Mouse (Mus musculus) erythroblast, embryonic 14.5 days (primary cell): Measurements from ENCODE around the gene 1700037H04Rik. TPM values are rescaled to one million over a fixed set of nuclear protein-coding genes. Genes with fewer than 3 reads are reported as not detected.

Experiments used
- H3K27me3 ChIP-seq: 2 replicates; pipeline ENCODE4 v1.6.1; 2012; ENCODE audit warnings: inconsistent platforms; ENCODE audit not compliant: control insufficient read depth
- H3K36me3 ChIP-seq: 2 replicates; pipeline ENCODE4 v1.6.1; 2012; ENCODE audit warnings: mild to moderate bottlenecking, inconsistent platforms; ENCODE audit not compliant: control insufficient read depth
- H3K4me1 ChIP-seq: 2 replicates; pipeline ENCODE4 v1.6.1; 2012; ENCODE audit warnings: inconsistent platforms; ENCODE audit not compliant: control insufficient read depth
- H3K4me3 ChIP-seq: replicated peaks from 2 replicates; pipeline ENCODE3; 2012; ENCODE audit warnings: moderate library complexity, mild to moderate bottlenecking, inconsistent platforms
- H3K9me3 ChIP-seq: 2 replicates; pipeline ENCODE4 v1.6.1; 2012; ENCODE audit warnings: low read length, inconsistent platforms, mixed read lengths; ENCODE audit not compliant: control insufficient read depth
- GATA1 ChIP-seq: IDR thresholded peaks from 2 replicates; pipeline ENCODE4 v1.6.1; 2012; ENCODE audit warnings: low read length, inconsistent platforms, mixed read lengths
- TAL1 ChIP-seq: IDR thresholded peaks from 3 replicates; pipeline ENCODE4 v1.6.1; 2012; ENCODE audit warnings: low read length, inconsistent platforms, mixed read lengths
- polyA plus RNA-seq: library from polyadenylated mRNA; stranded (reverse); fragments of >175 nt; gene quantifications from 2 replicates; pipeline ENCODE4 v1.2.3, GENCODE M21; 2012

The 1700037H04Rik gene
- 219 and 275 TPM in 2 replicates for polyA plus RNA-seq

DNA sequence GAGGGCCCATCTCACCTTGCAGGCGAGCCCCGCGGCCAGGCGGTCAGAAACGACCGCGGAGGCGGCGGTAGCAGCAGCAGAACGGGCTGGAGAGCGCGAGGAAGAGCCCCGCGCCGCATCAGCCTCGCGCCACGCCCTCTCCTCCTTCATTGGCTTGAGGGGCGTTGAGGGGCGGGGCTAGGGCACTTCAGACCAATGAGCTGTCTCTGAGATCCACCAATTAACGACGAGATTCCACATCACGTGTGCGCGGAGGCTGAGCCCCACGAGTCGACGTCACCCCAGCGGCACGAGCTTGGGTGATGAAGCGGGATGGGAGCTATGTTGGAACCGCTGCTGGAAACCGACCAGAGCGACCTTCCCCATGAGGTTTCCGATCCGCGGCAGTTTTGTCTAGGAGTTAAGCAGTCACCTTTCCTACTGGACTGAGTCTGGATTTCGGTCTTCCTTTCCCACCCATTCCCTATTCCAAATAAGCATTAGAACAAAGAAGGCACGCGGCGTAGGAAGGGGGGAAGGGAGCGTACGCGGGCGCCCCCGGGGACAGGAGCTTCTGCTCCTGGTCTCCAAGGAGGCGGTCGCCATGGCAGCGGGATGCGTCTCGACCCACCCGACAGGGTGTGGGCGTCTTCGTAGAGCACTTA, at the start of gene 1700037H04Rik:
TSS of gene 1700037H04Rik (minus strand) at position 144 of the 644 bp plus-strand sequence.
- no peak for TF ChIP-seq TAL1
- TF ChIP-seq GATA1, result no peak

DNA sequence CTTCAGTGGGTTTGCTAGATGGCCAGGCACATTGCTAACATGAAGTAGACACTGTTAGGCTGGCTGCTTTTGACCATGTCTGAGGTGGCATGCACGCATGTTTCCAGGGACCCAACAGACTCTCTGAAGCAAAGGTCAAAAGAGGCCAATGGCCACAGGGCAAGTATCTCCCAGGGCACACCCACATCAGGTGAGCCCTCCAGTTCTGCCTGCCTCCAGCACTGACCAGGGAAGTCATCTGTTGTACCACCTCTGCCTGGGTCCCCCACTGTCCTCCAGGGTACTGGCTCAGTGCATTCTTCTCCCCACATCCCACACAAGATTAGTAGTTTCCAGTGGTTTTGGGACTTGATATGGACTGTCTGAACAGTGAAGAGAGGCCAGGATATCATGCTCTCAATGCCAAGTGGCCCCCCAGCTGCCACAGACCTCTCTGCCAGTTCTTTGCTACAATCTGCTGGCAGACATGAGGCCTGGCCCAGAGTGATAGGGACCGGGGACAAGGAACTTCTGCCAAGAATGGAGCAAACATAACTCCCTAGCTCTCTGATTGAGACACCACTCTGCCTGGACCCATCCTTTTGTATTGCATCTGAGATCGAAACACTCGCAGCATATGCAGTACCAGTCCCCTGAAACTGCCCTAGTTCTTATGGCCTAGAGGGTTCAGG, 49.4 kb upstream of the 1700037H04Rik start:
- H3K4me1 ChIP-seq, result peaks cover 95% of the 10 kb centered on the region
- no peak for TF ChIP-seq GATA1
- TF ChIP-seq TAL1, result peak; percentile 54
- H3K27me3 ChIP-seq, result no peaks in the 10 kb centered on the region
- no peaks in the 10 kb centered on the region for H3K9me3 ChIP-seq
- peaks cover 41% of the 10 kb centered on the region for H3K36me3 ChIP-seq
- peak overlapping the region; percentile 80 for H3K4me3 ChIP-seq

More for the DNA sequence above, at the start of gene 1700037H04Rik:
- H3K9me3 ChIP-seq, result no peaks in the 10 kb centered on the region
- peaks cover 8% of the 10 kb centered on the region for H3K27me3 ChIP-seq
- peak within 1 kb of the TSS; percentile 79 for H3K4me3 ChIP-seq
- H3K4me1 ChIP-seq, result peaks cover 69% of the 10 kb centered on the region
- H3K36me3 ChIP-seq, result peaks cover 39% of the 10 kb centered on the region

DNA sequence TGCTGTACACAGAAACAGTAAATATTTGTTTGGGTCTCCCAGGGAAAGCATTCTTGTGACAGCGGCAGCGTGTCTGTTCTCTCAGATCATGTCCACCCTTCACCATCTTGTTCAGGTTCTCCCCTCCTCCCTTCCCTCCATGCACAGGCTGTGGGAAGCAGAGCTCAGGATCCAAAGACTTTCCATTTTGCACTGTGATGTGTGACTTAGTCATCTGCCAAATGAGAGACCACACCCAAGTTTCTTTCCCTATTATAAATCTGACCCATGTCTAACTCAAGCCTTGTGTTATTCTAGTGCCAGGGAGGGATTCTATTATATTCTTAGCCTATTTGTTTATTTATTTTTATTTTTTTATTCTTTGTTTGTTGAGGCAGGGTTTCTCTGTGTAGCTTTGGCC, 48.5 kb upstream of the 1700037H04Rik start:
- H3K4me1 ChIP-seq, result peaks cover 95% of the 10 kb centered on the region
- TF ChIP-seq TAL1 (no peak), GATA1 (no peak)
- H3K27me3 ChIP-seq, result no peaks in the 10 kb centered on the region
- peaks cover 41% of the 10 kb centered on the region for H3K36me3 ChIP-seq
- no peak overlapping the region for H3K4me3 ChIP-seq
- no peaks in the 10 kb centered on the region for H3K9me3 ChIP-seq

DNA sequence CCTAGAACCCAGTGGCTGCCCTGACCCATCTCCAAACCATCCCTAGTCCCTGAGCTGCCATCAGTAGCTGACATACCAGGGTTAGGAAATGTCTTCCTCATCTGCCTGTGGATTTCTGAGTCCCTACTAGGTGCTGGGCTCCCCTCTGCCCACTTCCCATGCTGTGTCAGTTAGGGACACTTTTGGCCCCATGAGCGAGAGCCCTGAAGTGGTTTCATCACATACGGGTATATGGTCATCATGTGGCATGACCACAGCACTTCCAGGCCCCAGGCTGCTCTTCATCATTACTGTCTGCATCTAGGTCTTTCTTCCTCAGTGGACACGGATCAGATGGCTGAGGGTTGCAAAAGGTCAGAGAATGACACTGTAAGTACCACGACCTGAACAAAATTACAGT, 46.9 kb upstream of the 1700037H04Rik start, which contains the start of gene Ap5s1:
TSS of gene Ap5s1 (plus strand) at position 301 of the 400 bp plus-strand sequence.
- H3K9me3 ChIP-seq, result no peaks in the 10 kb centered on the region
- H3K27me3 ChIP-seq, result no peaks in the 10 kb centered on the region
- no peak for TF ChIP-seq GATA1
- TF ChIP-seq TAL1, result no peak
- H3K4me3 ChIP-seq, result peak within 1 kb of the TSS; percentile 25
- H3K36me3 ChIP-seq, result peaks cover 41% of the 10 kb centered on the region
- peaks cover 94% of the 10 kb centered on the region for H3K4me1 ChIP-seq

DNA sequence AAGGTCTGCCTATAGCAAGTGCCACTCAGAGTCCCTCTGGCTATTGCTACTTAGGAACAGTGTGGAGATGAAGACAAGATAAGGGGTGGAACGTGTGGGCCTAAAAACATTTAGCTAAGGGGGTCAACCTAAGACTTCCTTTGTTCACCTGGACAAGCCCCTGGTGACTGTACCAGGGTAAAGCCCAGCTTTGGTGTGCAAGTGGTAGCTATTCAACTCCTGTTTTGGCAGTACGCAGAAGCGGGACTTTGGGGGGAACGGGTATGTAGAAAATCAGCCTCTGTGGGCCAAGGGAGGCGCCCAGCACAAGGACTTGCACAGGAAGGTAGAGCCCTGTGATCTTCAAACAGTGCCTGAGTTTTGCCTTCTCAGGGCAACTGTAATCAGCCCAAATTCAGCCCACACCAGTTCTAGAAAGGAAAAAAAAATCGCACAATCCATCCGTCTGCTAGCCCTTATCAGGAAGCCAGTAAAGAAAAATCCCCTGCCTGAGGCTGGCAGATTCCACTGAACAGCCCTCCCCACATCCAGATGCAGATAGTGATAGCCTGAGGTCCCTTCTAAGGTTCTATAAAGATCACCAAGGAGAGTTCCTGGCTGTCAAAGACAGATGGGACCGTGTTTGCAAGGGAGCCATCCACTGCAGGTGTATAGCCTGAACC, 45.8 kb upstream of the 1700037H04Rik start:
- no peaks in the 10 kb centered on the region for H3K9me3 ChIP-seq
- H3K36me3 ChIP-seq, result peaks cover 47% of the 10 kb centered on the region
- no peaks in the 10 kb centered on the region for H3K27me3 ChIP-seq
- peak; percentile 96 for TF ChIP-seq GATA1
- peak; percentile 96 for TF ChIP-seq TAL1
- peaks cover 93% of the 10 kb centered on the region for H3K4me1 ChIP-seq
- peak overlapping the region; percentile 25 for H3K4me3 ChIP-seq

DNA sequence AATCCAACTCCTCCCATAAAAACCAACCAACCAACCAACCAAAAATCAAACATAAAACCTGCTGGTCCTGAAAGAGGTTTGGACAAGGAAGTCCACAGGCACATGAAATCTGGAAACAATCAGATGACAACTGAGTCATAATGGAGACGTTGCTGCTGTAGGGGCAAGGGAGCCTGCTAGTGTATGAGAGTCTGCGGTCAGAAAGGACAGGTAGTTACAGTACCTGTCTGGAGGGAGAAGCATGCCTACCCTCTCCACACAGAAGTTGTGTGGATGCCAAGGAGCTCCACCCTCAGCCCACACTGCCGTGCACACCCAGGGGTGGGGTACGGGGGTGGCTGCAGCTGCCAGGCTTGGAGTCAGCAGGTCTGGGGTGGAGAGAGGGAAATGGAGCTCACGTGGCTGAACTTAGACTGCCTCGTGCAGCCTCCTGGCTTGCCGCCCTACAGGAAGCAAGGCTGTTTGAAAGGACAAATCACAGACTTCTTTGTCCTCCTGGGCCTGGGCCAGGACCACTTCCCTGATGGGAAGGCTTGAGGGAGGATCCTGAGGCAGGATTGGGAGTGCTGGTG, 44.6 kb upstream of the 1700037H04Rik start:
- Histone ChIP-seq H3K4me1 (peaks cover 90% of the 10 kb centered on the region), H3K36me3 (peaks cover 58% of the 10 kb centered on the region), H3K9me3 (no peaks in the 10 kb centered on the region; the same call in 1 of the 2 replicates), H3K27me3 (no peaks in the 10 kb centered on the region), H3K4me3 (peak overlapping the region; percentile 25)
- TF ChIP-seq GATA1 (no peak), TAL1 (no peak)

DNA sequence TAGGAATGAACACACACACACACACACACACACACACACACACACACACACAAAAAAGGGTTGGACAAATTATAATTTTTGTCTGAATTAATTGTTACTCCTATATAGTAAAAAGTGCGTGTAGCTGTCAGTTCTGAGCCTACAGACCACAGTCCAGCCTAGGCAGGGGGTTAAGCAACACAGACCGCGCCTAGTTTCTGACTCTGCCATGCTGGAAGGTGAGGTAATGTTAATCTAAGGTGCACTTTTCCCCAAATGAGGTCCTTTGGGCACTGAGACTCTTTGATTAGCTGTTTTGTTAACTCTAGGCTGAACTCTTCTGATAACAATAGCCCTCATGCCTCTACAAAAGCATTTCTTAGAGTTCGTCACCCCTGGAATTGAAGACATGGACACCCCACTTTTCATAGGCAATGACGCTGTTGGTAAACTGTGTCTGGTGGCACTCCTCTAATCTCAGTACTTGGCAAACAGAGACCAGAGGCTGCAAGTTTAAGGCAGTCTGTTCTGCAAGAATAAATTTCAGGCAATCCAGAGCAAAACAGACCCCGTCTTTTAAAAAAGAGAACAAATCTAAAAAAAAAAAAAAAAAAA, 44.0 kb upstream of the 1700037H04Rik start:
- no peak overlapping the region for H3K4me3 ChIP-seq
- peaks cover 64% of the 10 kb centered on the region for H3K36me3 ChIP-seq
- no peaks in the 10 kb centered on the region for H3K27me3 ChIP-seq
- H3K4me1 ChIP-seq, result peaks cover 89% of the 10 kb centered on the region
- H3K9me3 ChIP-seq, result no peaks in the 10 kb centered on the region; the same call in 1 of the 2 replicates
- TF ChIP-seq TAL1 (no peak), GATA1 (no peak)

DNA sequence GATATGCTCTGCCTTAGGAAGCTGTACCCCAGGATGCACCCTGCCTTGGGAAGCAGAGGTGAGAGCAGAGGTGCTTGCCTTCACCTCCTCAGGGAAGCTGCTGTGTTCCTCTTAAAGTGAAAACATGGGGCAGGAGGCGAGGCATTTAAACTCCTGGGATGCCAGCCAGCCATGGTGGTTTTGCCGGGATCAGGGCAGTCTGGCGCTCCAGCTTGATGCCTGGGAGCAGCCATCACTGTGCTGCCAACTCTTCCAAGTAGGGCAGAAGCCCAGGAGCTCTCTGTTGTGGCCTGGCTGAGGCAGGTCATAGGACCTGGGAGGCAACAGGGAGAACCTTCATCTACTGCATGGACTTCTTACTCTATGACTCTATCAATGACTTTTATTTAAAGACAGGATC, 41.4 kb upstream of the 1700037H04Rik start:
- Histone ChIP-seq H3K4me1 (peaks cover 87% of the 10 kb centered on the region), H3K9me3 (no peaks in the 10 kb centered on the region; the same call in 1 of the 2 replicates), H3K4me3 (no peak overlapping the region), H3K36me3 (peaks cover 88% of the 10 kb centered on the region), H3K27me3 (no peaks in the 10 kb centered on the region; the same call in 1 of the 2 replicates)
- TF ChIP-seq TAL1 (no peak), GATA1 (no peak)

DNA sequence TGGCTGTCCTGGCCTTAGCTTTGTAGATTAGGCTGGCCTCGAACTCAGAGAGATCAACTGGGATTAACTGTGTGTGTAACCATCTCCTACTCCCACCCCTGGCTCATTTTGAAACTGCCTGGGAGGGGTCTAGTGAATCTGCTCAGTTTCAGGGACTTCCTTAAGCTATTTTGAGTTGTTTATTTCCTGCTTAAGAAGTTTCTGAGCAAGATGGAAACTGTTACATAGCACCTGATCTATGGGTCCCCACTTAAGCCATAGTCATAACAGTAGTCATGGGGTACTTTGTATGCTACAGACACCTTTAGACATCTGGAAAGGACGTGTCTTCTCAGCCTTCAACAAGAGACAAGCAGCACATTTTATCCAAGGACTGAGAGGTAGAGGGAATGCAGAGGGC, 40.8 kb upstream of the 1700037H04Rik start:
- H3K4me1 ChIP-seq, result peaks cover 83% of the 10 kb centered on the region
- no peaks in the 10 kb centered on the region; the same call in 1 of the 2 replicates for H3K27me3 ChIP-seq
- H3K36me3 ChIP-seq, result peaks cover 91% of the 10 kb centered on the region
- no peaks in the 10 kb centered on the region; the same call in 1 of the 2 replicates for H3K9me3 ChIP-seq
- H3K4me3 ChIP-seq, result no peak overlapping the region
- TF ChIP-seq GATA1, result no peak
- TF ChIP-seq TAL1, result no peak
